Mouse (Mus musculus) embryonic facial prominence, embryonic 15.5 days (tissue): ENCODE results near the gene Prss48. TPM values are rescaled to one million over a fixed set of nuclear protein-coding genes. Genes with fewer than 3 reads are reported as not detected.

ENCODE experiments used
- ATAC-seq: fragments of 200-750 bp; cut with Nextera tagmentation; 2 replicates; pipeline ENCODE4 v1.8.0; 2017; ENCODE audit warnings: low read depth, moderate TSS enrichment; ENCODE audit not compliant: insufficient number of reproducible peaks, low FRiP score, low TSS enrichment
- H3K27ac ChIP-seq: fragments of 300-500 bp; sonication (generic); replicated peaks from 2 replicates; pipeline ENCODE4 v1.5.1; 2015; ENCODE audit warnings: mild to moderate bottlenecking, inconsistent platforms
- H3K27me3 ChIP-seq: fragments of 300-500 bp; sonication (generic); 2 replicates; pipeline ENCODE4 v1.6.1; 2015; ENCODE audit warnings: inconsistent platforms
- H3K36me3 ChIP-seq: fragments of 300-500 bp; sonication (generic); 2 replicates; pipeline ENCODE4 v1.6.1; 2015; ENCODE audit warnings: mild to moderate bottlenecking, inconsistent platforms
- H3K4me1 ChIP-seq: fragments of 300-500 bp; sonication (generic); 2 replicates; pipeline ENCODE4 v1.6.1; 2015; ENCODE audit warnings: inconsistent platforms
- H3K4me2 ChIP-seq: fragments of 300-500 bp; sonication (generic); replicated peaks from 2 replicates; pipeline ENCODE4 v1.6.1; 2015; ENCODE audit warnings: mild to moderate bottlenecking, inconsistent platforms
- H3K4me3 ChIP-seq: fragments of 300-500 bp; sonication (generic); replicated peaks from 2 replicates; pipeline ENCODE4 v1.5.1; 2015; ENCODE audit warnings: mild to moderate bottlenecking, inconsistent platforms
- H3K9ac ChIP-seq: fragments of 300-500 bp; sonication (generic); 2 replicates; pipeline ENCODE4 v1.6.1; 2015; ENCODE audit warnings: inconsistent platforms
- H3K9me3 ChIP-seq: fragments of 300-500 bp; sonication (generic); replicated peaks from 2 replicates; pipeline ENCODE4 v1.6.1; 2016; ENCODE audit warnings: inconsistent platforms
- WGBS: fragments of 180-500 bp; shearing (Covaris S2); methylation state at CpG from one replicate; pipeline ENCODE4 v1.1.7; 2015; 5-methylcytosine and 5-hydroxymethylcytosine counted together
- polyA plus RNA-seq: library from polyadenylated mRNA; unstranded; fragments of >200 nt; fragmentation: Nextera tagmentation; extraction: Ambion mirVana; gene quantifications from 2 replicates; pipeline ENCODE4 v1.2.1, GENCODE M21; 2015

Gene Prss48
- not detected in 2 replicates for polyA plus RNA-seq

GRCm38 (mm10) chr3:86002423-86002822 is at the start of gene Prss48:
Gene Prss48 (minus strand): TSS chr3:86002491.
- H3K4me2 ChIP-seq = no peak within 1 kb of the TSS
- no peaks in the 10 kb centered on the region for H3K27me3 ChIP-seq
- no peak within 1 kb of the TSS for H3K4me3 ChIP-seq
- no peak within 1 kb of the TSS for H3K9ac ChIP-seq
- no peak for ATAC-seq
- no peaks in the 10 kb centered on the region for H3K36me3 ChIP-seq
- H3K4me1 ChIP-seq = no peaks in the 10 kb centered on the region
- no peaks in the 10 kb centered on the region for H3K9me3 ChIP-seq
- 77% methylated on average over 17 of the region's 17 CpGs for WGBS
- H3K27ac ChIP-seq = no peak within 1 kb of the TSS

GRCm38 (mm10) chr3:86049041-86049440 is 46.8 kb upstream of the Prss48 start:
- 79% methylated on average over 2 of the region's 2 CpGs for whole genome bisulfite sequencing

GRCm38 (mm10) chr3:86047686-86048408 is 45.6 kb upstream of the Prss48 start:
- no peak overlapping the region for H3K4me3 ChIP-seq
- WGBS = 91% methylated on average over 9 of the region's 9 CpGs

More at GRCm38 (mm10) chr3:86049041-86049440, 46.8 kb upstream of the Prss48 start:
- Histone ChIP-seq H3K9ac (no peak overlapping the region), H3K4me1 (peaks cover 3% of the 10 kb centered on the region; the same call in 1 of the 2 replicates), H3K4me3 (no peak overlapping the region), H3K4me2 (no peak overlapping the region), H3K27ac (no peak overlapping the region), H3K27me3 (no peaks in the 10 kb centered on the region), H3K36me3 (peaks cover 28% of the 10 kb centered on the region), H3K9me3 (no peaks in the 10 kb centered on the region)
- ATAC-seq = no peak

GRCm38 (mm10) chr3:86040286-86041201 is 38.3 kb upstream of the Prss48 start:
- Histone ChIP-seq H3K36me3 (peaks cover 6% of the 10 kb centered on the region; the same call in 1 of the 2 replicates), H3K4me1 (peaks cover 33% of the 10 kb centered on the region), H3K27me3 (no peaks in the 10 kb centered on the region), H3K4me2 (peak overlapping the region; percentile 26), H3K9ac (no peak overlapping the region), H3K4me3 (peak overlapping the region; percentile 29), H3K9me3 (no peaks in the 10 kb centered on the region), H3K27ac (peak overlapping the region; percentile 93)
- WGBS = 29% methylated on average over 14 of the region's 14 CpGs
- ATAC-seq = peak; percentile 79; the same call in 1 of the 2 replicates

More at GRCm38 (mm10) chr3:86047686-86048408, 45.6 kb upstream of the Prss48 start:
- no peak overlapping the region for H3K9ac ChIP-seq
- H3K36me3 ChIP-seq = peaks cover 33% of the 10 kb centered on the region
- H3K4me1 ChIP-seq = peaks cover 4% of the 10 kb centered on the region; the same call in 1 of the 2 replicates
- H3K4me2 ChIP-seq = no peak overlapping the region
- no peaks in the 10 kb centered on the region for H3K9me3 ChIP-seq
- no peak overlapping the region for H3K27ac ChIP-seq
- H3K27me3 ChIP-seq = no peaks in the 10 kb centered on the region
- ATAC-seq = no peak

- Histone ChIP-seq H3K9ac (no peak overlapping the region), H3K9me3 (no peaks in the 10 kb centered on the region), H3K4me1 (peaks cover 29% of the 10 kb centered on the region), H3K4me2 (peak overlapping the region; percentile 26), H3K27ac (peak overlapping the region; percentile 93), H3K4me3 (0 out of 2 replicates have a peak overlapping the region, but pooled peaks have one; percentile 7), H3K36me3 (peaks cover 5% of the 10 kb centered on the region; the same call in 1 of the 2 replicates), H3K27me3 (no peaks in the 10 kb centered on the region)
- ATAC-seq = peak; percentile 78; the same call in 1 of the 2 replicates
- WGBS = 13% methylated on average over 3 of the region's 3 CpGs
Observed at GRCm38 (mm10) chr3:86038648-86039047, 36.4 kb upstream of the Prss48 start.

GRCm38 (mm10) chr3:86037926-86038484 is 35.7 kb upstream of the Prss48 start:
- Histone ChIP-seq H3K9me3 (no peaks in the 10 kb centered on the region), H3K27ac (peak overlapping the region; percentile 93), H3K36me3 (peaks cover 2% of the 10 kb centered on the region; the same call in 1 of the 2 replicates), H3K9ac (no peak overlapping the region), H3K4me1 (peaks cover 29% of the 10 kb centered on the region), H3K4me2 (no peak overlapping the region), H3K4me3 (no peak overlapping the region), H3K27me3 (no peaks in the 10 kb centered on the region)
- no peak for ATAC-seq
- 69% methylated on average over 9 of the region's 9 CpGs for WGBS

GRCm38 (mm10) chr3:86033455-86034090 is 31.3 kb upstream of the Prss48 start:
- no peak for ATAC-seq
- 75% methylated on average over 9 of the region's 9 CpGs for WGBS
- H3K36me3 ChIP-seq = no peaks in the 10 kb centered on the region
- H3K9me3 ChIP-seq = no peaks in the 10 kb centered on the region
- H3K4me3 ChIP-seq = no peak overlapping the region
- no peak overlapping the region for H3K9ac ChIP-seq
- no peak overlapping the region for H3K27ac ChIP-seq
- no peaks in the 10 kb centered on the region for H3K27me3 ChIP-seq
- no peak overlapping the region for H3K4me2 ChIP-seq
- peaks cover 8% of the 10 kb centered on the region for H3K4me1 ChIP-seq

GRCm38 (mm10) chr3:86030566-86030965 is 28.3 kb upstream of the Prss48 start:
- H3K4me1 ChIP-seq = no peaks in the 10 kb centered on the region; the same call in 1 of the 2 replicates
- H3K27me3 ChIP-seq = no peaks in the 10 kb centered on the region
- H3K36me3 ChIP-seq = no peaks in the 10 kb centered on the region
- no peak for ATAC-seq
- 63% methylated on average over 4 of the region's 4 CpGs for WGBS
- H3K27ac ChIP-seq = no peak overlapping the region
- no peaks in the 10 kb centered on the region for H3K9me3 ChIP-seq
- no peak overlapping the region for H3K4me3 ChIP-seq
- no peak overlapping the region for H3K9ac ChIP-seq
- no peak overlapping the region for H3K4me2 ChIP-seq

GRCm38 (mm10) chr3:86028658-86029375 is 26.5 kb upstream of the Prss48 start:
- no peaks in the 10 kb centered on the region for H3K27me3 ChIP-seq
- H3K27ac ChIP-seq = no peak overlapping the region
- H3K36me3 ChIP-seq = no peaks in the 10 kb centered on the region
- H3K9ac ChIP-seq = no peak overlapping the region
- no peaks in the 10 kb centered on the region for H3K9me3 ChIP-seq
- H3K4me2 ChIP-seq = no peak overlapping the region
- WGBS = 85% methylated on average over 15 of the region's 15 CpGs
- H3K4me1 ChIP-seq = no peaks in the 10 kb centered on the region; the same call in 1 of the 2 replicates
- H3K4me3 ChIP-seq = no peak overlapping the region
- ATAC-seq = no peak
